Mouse (Mus musculus): ENCODE results near the gene Frmd7. TPM values are rescaled to one million over a fixed set of nuclear protein-coding genes. Genes with fewer than 3 reads are reported as not detected.

Gene Frmd7
- 0.19 TPM in 1 of 2 replicates, not detected in the other for total RNA-seq (2021)
- long read RNA-seq, experiment 1 = 0 reads
- long read RNA-seq, experiment 2 = 0 reads

- DNase-seq = no peak
Observed at GRCm38 (mm10) chrX:50942610-50943009, at the start of gene Frmd7. Frmd7 (minus strand) TSS chrX:50942710.

GRCm38 (mm10) chrX:50991324-50991723, 48.8 kb upstream of the Frmd7 start:
- no peak for DNase-seq

GRCm38 (mm10) chrX:50989940-50990339, 47.4 kb upstream of the Frmd7 start:
- no peak for DNase-seq

- no peak for DNase-seq
Observed at GRCm38 (mm10) chrX:50988581-50988980, 46.1 kb upstream of the Frmd7 start.

- DNase-seq = no peak
Observed at GRCm38 (mm10) chrX:50978428-50978827, 35.9 kb upstream of the Frmd7 start.

GRCm38 (mm10) chrX:50972145-50972544, 29.6 kb upstream of the Frmd7 start:
- no peak for DNase-seq

- no peak for DNase-seq
Observed at GRCm38 (mm10) chrX:50969907-50970306, 27.4 kb upstream of the Frmd7 start.

- no peak for DNase-seq
Observed at GRCm38 (mm10) chrX:50968157-50968932, 25.8 kb upstream of the Frmd7 start.

GRCm38 (mm10) chrX:50965157-50965556, 22.6 kb upstream of the Frmd7 start:
- DNase-seq = no peak

- no peak for DNase-seq
Observed at GRCm38 (mm10) chrX:50962955-50963354, 20.4 kb upstream of the Frmd7 start.

- DNase-seq = peak; percentile 52
Observed at GRCm38 (mm10) chrX:50948633-50949032, 6.1 kb upstream of the Frmd7 start.

GRCm38 (mm10) chrX:50948116-50948515, 5.6 kb upstream of the Frmd7 start:
- DNase-seq = no peak

- DNase-seq = no peak
Observed at GRCm38 (mm10) chrX:50937117-50937516, 5.4 kb downstream of the Frmd7 start.

GRCm38 (mm10) chrX:50930309-50930708, 12.2 kb downstream of the Frmd7 start:
- no peak for DNase-seq

GRCm38 (mm10) chrX:50926893-50927545, 15.5 kb downstream of the Frmd7 start:
- DNase-seq = no peak

- DNase-seq = peak; percentile 31
Observed at GRCm38 (mm10) chrX:50924629-50925364, 17.7 kb downstream of the Frmd7 start.

- DNase-seq = no peak
Observed at GRCm38 (mm10) chrX:50918754-50919153, 23.8 kb downstream of the Frmd7 start.

GRCm38 (mm10) chrX:50917389-50917788, 25.1 kb downstream of the Frmd7 start:
- no peak for DNase-seq

GRCm38 (mm10) chrX:50909915-50910314, 32.6 kb downstream of the Frmd7 start:
- DNase-seq = no peak

GRCm38 (mm10) chrX:50903497-50903896, 39.0 kb downstream of the Frmd7 start:
- no peak for DNase-seq

- DNase-seq = no peak
Observed at GRCm38 (mm10) chrX:50887999-50888398, 54.5 kb downstream of the Frmd7 start.

GRCm38 (mm10) chrX:50874246-50875002, 68.1 kb downstream of the Frmd7 start:
- DNase-seq = no peak

Data from adrenal gland, postnatal 14 days (tissue).